Mouse (Mus musculus) adrenal gland, postnatal 25 days (tissue): Measurements from ENCODE around the gene Fli1. TPM values are rescaled to one million over a fixed set of nuclear protein-coding genes. Genes with fewer than 3 reads are reported as not detected.

Source experiments
- DNase-seq: peaks from one replicate; pipeline ENCODE4 v3.0.0; 2021; ENCODE audit warnings: mixed read lengths
- total RNA-seq: library from RNA; stranded (reverse); gene quantifications from 2 replicates; pipeline ENCODE4 v1.2.3, GENCODE M21; 2021

Gene Fli1
- total RNA-seq, 1 experiment from 2014 or later, result 15.8 TPM

DNA sequence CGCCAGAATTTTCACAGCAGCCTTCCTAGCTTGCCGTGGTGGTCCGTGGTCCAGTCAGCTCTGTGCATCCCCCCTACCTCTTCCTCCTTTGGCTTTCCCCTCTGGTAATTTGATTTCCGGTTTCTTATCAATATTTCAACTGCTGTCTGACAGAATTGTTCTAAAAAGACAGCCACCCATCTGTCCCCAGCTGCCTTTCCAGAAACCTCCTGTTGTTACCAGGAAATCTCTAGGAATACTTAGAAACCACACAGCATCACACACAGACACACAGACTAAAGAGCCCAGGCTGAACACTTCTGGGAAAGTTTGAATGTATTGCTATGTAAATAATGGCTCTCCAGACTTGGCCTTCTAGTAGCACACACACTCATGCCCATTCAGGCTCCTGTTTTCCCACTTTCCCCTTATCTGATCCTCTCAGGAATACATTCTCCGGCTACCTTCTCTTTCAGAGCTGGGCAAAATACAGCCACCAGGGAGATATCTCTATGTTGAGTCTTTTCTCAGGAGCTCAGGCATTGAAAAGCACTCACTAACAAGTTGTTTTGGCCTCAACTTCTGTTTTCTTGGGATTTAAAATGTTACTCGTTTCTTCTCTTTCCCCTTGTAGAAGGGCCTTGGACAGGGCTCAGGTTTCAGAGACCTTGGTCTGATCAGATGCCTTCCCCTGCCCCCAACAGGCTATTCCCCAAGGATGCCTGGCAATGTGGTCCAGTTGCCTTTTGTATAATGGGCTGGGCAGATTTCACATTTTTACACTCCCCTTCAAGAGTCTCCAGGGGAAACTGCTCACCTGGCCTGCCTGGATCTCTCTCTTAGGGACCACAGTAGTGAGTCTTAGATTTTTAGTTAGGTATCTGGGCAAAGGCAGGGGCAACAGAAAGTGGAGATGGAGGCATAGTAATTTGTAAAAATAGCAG, 7.1 kb upstream of the Fli1 start:
- DNase-seq, result no peak

DNA sequence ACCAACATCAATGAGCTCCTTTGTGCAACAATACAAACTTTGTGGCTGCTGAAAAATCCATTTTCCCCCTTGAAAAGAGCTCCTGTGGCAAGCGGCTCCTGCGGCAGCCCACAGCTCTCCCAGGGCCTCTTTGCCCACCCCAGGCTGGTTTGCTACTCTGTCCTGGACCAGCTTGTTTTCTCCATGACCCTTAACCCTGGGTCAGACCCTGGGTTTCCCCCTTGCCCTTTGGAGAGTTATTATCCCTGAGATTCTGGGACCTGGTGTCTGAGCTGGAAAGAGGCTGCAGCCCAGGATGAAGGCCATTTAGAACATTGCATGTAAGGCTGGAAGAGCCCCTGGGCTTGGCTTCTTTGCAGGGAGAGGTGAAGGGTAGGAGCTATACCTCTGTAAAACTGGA, 4.1 kb upstream of the Fli1 start:
- no peak for DNase-seq

DNA sequence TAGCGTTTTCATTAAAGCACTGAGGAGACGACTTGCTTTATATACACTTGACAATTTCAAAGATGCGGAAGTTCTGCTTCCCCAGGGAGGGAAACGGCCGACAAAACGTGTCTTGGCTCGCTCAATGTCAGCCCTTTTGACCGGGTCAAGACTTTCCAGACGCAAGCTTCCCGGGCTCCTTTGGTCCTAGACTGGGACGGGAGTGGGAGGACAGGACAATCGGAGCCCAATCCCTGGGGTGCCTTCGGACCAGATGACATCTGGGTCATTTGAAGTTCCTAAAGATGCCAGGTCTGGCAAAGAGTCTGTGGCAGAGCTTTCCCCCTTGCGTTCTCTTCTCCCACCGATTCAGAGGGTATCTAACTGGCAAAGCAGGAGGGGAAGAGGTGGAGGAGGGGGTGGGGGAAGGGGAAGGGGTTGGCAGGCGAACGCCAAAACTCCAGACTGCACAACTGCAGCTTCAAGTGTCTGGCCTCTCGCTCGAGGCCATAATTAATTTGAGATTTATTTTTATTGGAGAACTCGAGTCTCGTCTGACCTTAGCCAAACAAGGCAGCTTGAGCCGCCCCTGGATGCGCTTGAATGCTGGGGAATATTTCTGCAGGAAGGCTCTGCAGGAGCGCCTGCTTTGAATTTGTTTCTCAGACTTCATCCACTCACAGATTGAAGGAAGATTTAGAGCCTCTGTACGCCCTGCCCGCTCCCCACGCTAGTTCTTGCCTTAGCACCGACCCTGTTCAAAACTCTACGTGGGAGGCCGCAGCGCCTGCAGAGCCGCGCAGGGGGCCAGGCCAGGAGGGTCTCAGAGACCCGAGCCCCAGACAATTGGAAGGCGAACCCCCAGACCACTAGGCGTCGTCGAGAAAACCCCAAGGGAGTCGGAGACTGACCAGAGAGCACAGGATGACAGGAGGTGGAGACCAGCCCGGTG, 2.3 kb upstream of the Fli1 start:
- no peak for DNase-seq

DNA sequence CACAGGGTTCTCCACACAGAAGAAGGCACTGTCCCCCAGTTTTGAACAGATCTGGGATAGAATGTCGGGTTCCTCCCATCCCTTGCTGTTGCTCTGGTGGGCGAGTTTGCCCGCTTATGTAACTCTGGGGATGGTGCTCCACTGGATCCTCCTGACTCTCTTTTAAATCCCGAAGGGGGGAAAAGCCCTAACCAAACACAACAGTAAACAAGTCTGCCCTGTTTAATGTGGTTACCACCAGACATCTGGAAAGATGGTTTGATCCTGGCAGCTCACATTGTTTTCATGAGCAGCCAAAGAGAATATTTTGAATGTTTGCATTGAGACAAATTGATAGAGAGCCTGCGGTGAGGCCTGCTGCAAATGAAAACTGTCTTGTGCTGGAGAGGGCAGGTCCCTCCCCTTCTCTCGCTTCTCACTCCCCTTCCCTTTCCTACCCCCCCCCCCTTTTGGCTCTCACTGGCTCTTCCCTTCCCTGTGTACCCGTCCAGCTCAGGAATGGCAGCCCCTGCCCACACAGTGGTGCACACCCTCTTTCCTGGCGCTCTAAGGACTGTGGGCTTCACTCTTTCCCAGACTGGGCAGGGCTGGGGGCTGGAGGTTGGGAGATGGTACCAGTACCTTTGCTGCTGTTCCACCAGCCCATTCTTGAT, 1.4 kb upstream of the Fli1 start:
- no peak for DNase-seq

DNA sequence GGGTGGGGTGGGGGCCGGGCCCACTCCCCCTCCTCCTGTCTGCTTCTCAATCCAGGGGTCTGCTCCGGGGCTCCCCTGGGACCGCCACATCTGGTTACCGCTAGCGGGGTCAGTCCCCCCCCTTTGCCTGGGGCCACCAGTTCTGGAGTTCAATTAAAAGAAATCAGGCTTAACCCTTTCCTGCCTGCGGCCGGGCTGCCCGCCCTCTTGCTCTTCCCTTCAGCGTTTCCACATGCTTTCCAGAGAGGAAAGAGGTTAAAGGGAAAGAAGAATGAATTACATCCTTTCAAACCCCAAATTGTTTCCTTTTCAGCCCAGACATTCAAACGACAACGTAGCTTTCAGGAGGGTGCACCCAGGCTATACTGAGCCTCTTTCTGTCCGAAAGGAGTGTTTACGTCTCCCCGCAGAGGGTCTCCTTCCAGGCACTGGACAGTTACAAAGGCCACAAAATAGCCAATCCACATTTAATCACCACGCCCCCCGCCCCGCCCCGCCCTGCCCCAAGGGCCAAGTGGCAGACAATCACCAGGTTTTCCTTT, 450 bp upstream of the Fli1 start:
- DNase-seq, result no peak

DNA sequence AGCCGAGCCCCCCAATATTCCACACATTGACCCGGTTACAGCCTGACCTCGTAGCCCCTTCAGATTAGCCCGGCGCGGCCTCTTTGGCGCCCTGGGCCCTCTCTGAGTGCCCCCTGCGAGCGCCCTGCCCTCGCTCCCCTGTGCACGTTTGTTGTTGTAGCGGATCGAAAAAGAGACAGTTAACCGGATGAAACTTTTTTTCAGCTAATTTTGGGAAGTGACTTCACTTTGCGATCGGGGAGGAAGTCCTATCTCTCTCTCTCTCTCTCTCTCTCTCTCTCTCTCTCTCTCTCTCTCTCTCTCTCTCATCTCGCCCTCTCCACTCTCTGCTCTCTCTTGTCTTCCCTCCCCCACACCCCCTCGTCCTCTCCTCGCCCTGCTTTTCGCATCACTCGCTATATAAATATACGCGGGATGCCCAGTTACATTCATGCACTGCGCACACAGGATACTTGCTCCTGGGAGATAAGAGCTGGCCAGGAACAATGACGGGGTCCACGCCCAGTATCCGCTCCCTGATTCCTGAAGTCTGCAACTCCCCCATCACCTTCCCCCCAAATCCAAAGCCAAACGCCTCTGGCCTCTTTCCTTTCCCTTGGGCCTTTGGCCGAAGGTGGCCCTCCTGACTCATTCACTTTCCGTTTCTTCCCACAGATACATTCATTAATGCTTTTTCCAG, 1.3 kb downstream of the Fli1 start:
- DNase-seq, result no peak

DNA sequence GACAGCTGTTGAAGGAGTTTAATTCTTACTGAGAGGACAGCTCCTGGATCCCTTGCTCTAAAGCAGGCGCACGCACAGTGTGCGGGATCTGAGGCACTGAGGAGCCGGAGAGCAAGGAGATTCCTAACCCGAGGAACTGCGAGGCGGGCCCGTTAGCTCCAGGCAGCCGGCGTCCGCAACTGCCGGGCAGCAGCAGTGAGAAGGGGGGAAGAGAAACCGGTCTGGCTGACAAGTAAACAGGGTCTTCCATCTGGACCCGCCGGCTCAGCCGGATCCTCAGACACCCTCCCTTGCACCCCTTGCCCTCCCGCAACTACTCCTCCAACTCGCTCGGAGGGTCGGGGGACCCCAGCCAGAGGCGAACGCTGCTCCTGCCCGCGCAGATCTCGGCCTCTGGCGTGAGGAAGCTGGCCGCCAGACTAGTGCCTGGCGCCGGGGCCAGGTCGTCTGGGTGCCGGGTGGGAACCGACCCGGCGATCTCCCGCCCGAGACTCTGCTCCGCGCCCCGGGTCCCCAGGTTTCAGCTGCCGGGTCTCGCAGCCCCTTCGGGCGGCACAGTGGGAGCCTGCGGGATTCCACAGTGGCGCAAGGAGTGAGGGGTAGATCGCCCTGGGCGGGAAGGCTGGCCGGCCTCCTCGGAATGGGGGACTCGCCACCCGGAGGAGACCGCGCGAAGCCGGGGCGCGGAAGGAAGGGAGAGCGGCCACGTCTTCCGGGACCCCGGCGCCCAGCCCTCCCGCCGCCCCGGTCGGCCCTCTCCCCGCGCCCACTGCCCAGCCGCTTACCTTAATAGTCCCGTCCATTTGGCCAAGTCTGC, 2.0 kb downstream of the Fli1 start:
- peak; percentile 46 for DNase-seq

DNA sequence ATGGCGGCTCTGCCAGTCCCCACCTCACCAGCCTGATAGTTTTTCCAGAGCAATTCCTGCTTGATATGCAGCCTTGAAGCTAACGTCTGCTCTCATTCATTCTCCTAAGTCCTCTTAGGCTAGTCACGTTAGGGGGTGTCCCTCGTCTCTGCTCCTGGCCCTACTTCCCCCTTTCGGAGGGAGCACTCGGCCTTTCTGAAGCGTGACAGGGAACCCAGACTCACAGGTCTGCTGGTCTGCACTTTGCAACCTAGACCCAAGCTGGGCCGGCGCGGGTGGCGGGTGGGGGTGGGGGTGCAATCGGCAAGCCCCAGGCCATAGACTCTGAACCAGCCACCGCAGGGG, 2.6 kb downstream of the Fli1 start:
- no peak for DNase-seq

DNA sequence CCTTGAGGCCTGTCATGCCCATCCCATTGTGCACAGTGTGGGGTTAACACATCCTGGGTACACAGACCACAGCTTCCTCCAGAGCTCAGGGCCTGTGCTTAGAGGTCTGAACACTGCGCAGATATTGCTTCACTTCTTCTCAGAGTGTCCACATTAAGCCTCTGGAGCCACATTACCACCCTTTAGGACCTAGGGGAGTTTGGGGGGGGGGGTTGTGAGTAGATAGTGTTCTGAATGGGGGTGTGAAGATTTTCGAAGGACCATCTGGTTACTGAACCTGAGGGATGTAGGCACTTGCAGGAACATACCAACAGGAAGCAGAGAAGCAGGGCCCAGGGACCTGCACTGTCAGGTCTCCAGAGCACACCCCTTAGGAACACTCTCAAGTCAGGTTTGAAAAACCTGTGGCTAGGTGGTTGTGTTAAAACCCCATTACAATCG, 3.3 kb downstream of the Fli1 start:
- no peak for DNase-seq

DNA sequence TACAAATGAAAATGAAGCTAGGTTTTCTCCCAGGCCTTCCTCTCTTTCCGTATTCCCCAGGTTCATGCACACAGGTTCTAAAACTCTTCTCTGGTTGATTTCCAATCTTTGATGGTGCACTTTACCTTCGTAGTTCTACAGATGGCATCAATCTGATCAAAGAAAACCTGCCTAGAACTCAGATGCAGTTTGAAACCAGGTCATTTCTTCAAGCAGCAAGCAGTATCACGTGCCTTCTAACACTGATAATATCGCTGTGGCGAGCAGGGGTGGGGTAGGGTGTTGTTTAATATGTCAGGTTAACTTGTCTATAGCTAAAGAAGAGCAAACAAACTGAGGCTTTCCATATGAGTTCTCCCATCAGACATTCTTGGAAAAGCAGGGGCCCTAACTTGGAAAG, 4.5 kb downstream of the Fli1 start:
- DNase-seq, result no peak

DNA sequence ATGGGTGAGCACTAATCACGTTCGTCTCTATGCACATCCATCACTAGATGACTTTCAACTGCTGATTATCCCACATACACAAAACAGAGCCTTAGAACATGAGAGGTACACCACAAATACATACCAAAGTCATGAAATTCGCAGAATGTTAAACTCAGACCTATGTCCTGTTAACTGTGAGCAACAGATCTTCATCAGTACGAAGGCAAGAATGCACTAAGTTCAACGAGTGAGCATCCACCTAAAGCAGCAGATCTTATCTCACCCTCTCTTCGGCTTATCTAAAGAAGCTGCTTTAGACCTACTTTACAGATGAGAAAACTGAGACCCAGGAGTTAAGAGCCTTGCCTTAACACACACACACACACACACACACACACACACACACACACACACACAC, 5.0 kb downstream of the Fli1 start:
- DNase-seq, result no peak

DNA sequence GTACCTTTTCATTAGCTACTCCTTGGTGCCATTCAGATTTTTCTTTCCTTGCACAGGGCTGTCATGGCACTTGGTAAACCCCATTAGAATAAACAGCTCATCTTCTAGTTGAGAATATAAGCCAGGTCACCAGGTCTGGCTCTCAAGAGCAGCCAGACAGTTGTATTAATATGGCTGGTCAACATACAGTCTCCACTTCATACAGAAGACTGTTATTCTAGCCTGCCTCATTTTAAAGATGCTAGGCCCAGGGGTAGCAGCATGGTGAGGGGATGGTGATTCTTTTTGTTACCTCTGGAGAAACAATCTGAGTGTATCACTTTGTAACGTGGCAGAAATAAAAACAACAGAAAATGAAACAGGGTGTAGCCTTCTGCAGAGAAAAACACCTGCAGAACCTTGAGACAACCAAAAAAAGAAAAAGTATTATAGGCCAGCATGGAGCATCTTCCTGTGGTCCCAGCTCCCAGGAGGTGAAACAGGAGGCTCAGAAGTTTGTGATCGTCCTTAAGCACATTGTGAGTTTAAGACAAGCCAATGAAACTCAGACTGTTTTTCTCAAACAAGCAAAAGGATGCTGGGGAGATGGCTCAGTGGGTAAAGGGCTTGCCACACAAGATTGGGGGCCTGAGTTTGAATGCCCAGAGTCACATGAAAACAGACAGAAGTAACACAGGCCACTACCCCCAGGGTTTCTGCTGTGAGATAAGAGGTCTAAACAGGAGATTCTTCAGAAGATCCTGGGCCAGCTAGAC, 7.3 kb downstream of the Fli1 start:
- no peak for DNase-seq

DNA sequence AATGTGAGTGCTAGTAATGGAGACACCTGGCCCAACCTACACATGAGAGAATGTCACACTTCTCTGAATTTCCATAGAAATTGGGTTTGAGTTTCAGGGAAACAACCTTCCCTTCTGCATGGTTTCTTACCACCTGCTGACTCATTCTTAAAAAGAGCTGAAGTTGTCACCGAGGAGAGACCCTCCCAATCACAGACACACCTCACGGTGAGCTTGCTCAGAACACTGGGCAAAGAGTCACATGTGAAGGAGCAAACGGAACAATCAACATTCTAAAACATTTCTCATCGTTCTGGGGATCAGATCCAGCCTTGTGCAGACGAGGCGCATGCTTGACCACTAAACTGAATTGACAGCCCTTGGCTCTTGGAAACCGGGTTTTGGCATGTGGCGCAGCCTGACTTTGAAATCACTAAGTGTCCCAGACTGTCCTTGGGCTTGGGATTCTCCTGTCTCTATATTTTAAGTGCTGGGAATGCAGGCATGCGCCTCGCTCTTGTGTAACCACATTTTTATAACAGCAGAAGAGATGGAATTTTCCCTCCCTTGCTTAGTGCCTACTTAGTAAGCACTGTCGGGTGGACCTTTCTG, 8.5 kb downstream of the Fli1 start:
- DNase-seq, result no peak

DNA sequence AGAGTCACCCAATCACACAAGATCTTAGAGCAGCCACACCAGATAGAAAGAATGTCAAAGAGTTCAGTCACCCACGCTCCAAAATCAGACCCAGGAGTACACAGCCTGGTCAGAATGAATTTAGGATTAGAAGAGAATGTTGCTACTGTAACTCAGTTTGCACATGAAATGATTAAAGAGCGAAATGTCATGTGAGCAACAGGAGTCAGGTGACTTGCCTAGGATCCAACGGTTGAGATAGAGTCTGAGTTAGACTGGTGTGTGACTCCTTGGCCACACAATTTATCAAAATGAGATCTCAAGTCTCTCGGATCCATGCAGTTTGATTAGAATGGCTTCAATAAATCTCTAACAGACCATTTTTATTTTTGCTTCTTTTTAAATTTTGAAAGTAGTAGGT, 11.1 kb downstream of the Fli1 start:
- no peak for DNase-seq

DNA sequence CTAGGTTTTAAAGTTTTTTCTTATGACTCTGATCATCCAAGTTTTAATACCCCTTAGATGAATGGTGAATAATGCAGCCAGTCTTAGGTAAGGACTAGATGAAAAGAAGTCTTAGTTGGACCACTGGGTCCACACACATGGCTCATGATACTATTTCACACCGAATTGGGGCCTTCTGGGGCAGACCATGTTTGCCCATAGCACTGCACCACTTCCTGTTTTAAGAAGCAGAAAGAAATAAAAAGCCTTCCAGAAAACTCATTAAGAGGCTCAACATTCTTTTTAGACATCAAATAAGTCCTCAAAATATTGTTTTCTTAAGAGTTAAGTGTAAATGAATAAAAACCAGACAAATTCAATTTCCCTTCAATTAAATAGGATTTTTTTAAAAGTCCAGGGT, 11.7 kb downstream of the Fli1 start:
- no peak for DNase-seq

DNA sequence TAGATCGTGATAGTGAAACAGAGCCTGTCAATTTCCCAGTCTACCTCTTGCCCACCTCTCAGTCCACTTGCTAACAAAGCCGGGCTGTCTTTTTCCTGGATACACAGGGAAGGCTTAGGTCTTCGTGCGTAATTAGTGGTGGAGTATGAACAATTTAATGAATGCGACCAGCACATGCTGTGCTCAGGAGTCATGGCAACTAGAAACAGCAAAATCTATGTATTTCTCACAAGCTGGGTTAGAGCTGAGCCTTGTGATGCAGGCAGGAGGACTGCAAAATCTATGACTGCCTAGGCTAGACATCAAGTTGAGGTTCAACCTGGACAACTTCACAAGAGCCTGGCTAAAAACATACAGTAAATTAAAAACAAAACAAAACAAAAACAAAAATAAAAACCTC, 12.5 kb downstream of the Fli1 start:
- no peak for DNase-seq

DNA sequence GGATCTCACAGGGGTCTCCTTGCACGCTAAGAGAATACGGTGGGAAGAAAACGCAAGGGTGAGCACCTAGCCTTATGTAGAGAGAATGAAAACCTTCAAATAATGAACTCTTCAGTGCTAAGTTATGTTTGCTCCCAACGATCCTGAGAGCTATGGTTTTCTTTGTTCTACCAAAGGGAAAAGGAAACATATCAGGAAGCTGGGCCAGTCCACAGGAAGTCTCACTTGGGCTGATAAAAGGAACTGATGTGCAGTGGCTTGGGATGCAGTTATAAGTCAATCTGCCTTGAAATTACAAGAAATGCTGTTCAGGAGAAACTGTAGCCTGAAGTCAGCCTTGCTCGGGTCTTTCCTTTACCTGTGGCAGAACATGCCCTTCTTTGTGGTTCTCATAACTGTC, 13.1 kb downstream of the Fli1 start:
- no peak for DNase-seq

DNA sequence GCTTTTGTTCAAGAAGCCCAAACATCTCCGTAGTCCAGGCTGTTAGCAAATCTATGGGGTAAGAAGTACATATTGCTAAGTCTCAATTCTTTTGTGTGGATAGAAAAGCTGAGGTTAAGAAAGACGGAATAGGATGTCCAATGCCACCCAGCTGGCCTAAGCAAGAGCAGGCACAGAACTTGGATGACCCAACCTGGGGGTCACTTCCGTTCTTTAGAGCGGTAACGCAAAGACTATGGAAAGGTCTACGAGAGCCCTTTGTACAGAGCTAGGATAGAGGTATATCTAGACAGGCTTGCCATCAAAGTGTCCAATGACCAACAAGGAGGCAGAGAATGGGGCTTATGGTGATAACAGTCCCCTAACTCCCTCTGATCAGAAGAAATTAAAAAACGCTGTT, 15.3 kb downstream of the Fli1 start:
- no peak for DNase-seq

DNA sequence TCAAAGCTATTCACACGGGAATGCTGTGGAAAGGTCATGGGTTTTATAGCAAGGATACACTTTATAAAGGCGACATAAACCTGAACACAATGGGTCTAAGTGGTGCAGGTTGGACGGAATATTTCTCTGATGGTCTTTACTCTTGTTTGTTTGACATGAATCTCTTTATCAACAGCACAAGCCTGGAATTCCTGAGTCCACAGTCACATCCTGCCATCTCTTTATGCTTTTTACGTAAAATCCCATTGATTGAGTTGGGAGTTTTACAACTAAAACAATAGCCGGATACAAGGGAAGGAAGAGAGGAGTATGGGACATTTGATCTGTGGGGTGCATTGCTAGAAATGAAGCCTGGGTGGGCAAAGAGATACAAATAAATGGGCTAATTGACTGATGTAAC, 16.9 kb downstream of the Fli1 start:
- no peak for DNase-seq
